Mouse (Mus musculus): ENCODE measurements around the gene Cuta. TPM values are rescaled to one million over a fixed set of nuclear protein-coding genes. Genes with fewer than 3 reads are reported as not detected.

Cuta gene
- 88.8 TPM for total RNA-seq (2023)

GRCm38 (mm10) chr17:26939178-26939972, at the start of gene Cuta:
Gene Cuta (minus strand): TSS chr17:26939569.

DNA sequence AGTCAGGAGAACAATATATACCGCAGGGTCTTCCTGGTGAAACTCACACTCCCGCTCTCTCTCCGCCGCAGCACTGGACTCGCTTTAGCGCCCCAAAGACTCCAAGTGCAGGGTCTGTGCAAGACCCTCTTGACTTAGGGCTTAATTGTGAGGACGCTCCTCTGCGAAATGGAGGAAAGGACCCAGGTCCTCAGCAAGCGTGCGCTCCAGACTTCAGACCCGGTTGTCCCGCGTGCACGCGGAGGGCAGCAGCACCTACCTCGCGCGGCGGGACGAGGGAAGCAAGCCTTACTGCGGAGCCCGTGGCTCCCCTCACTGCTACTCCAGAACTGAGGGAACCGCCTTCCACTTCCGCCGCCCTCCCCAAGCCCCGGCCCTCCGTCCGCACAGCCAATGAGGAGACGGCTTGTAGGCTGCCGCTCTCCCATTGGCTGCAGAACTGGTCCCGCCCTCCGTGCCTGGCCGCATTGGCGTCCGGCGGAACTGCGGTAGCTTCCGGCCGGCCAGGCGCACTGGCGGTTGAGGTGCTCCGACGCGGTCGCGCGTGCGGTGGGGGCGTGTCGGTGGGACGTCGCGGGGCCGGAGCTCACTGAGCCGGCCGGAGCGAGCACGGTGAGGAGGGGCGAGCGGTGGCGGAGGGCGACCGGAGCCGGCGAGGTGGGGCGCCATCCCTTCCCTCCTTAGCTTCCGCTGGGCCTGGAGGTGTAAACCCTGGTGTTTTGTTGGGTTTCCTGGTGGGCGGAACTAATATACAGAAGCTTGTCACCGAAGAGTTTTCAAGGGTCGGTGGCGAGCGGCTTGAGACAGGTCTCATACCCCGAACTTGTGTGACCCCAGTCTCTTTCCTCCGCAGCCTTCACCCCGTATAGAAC, 33.6 kb upstream of the Cuta start, which contains the start of gene Zbtb9:
Gene Zbtb9, plus strand, starts transcription at position 465 of the 872 bp plus-strand sequence.

GRCm38 (mm10) chr17:26941031-26941789, 1.8 kb upstream of the Cuta start, which contains the start of gene Syngap1:
Gene Syngap1 (plus strand): TSS chr17:26941253.

GRCm38 (mm10) chr17:26932839-26933398, 6.5 kb downstream of the Cuta start, which contains the start of gene Phf1:
Gene Phf1 (plus strand): TSS chr17:26933052.

DNA sequence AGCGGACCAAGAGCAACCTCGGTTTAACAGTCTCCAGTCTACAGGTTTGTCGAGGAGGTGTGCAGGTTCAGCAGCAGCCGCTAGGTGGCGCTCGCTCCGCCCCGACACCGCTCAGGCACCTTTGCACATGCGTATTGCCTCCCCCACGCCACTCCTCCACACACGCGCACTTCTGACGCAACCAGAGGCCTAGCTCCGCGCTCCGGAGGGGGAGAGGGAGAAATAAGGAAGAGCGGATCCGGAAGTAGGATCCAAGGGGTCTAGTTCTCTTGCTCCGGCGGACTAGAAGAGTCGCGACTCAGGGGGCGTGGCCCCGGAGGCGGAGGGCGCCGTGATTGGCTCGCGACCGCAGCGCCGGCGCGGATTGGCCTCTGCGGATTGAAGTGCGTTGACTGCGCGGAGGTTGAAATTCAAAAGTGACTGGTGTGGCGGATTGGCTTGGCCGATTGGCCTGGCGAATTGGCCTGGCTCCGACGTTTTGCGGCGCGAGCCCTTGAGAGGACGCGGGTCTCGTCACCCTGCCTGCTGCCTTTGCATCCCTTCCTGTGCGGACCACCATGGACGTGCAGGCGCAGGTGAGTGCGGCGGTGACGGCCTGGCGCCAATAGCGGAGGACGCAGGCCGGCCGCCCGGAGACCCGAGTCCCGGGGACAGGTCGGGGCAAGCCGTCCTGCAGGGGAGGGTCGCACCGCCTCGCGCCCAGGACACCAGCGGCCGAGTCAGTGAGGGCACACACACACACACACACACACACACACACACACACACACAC, 22.5 kb downstream of the Cuta start, which contains the start of gene Kifc5b:
Gene Kifc5b, plus strand, starts transcription at position 381 of the 772 bp plus-strand sequence.

Other genes starting within 250 kb of the Cuta start
- gene Crebrf, start 223.9 kb downstream of the Cuta start, total RNA-seq (2023), result 126 TPM
- 28.1 TPM for gene Bnip1, start 158.5 kb downstream of the Cuta start, total RNA-seq (2023)
- not detected for gene Nkx2-5, start 94.6 kb downstream of the Cuta start, total RNA-seq (2023)
- 7.1 TPM for gene Kifc5b, start 22.5 kb downstream of the Cuta start, total RNA-seq (2023)
- 154 TPM for gene Phf1, start 6.5 kb downstream of the Cuta start, total RNA-seq (2023)
- gene Syngap1, start 1.7 kb upstream of the Cuta start, total RNA-seq (2023), result 2.7 TPM
- gene Zbtb9, start 33.6 kb upstream of the Cuta start, total RNA-seq (2023), result 21.0 TPM
- 37.7 TPM for gene Bak1, start 89.4 kb upstream of the Cuta start, total RNA-seq (2023)
- 104 TPM for gene Itpr3, start 117.7 kb upstream of the Cuta start, total RNA-seq (2023)
- gene Uqcc2, start 194.3 kb upstream of the Cuta start, total RNA-seq (2023), result 47.1 TPM
- gene Ip6k3, start 228.2 kb upstream of the Cuta start, total RNA-seq (2023), result not detected

All from CD4-positive naive resting alpha-beta T cell, adult 57 days (primary cell).